Mouse (Mus musculus) mesoderm, embryonic 11.5 days (tissue): Measurements from ENCODE around the gene Nxph1.

ENCODE experiments used
- DNase-seq: peaks from one replicate; pipeline ENCODE4 v3.0.0-alpha.2; 2012; ENCODE audit warnings: low read depth, low spot score

Gene Nxph1

DNA sequence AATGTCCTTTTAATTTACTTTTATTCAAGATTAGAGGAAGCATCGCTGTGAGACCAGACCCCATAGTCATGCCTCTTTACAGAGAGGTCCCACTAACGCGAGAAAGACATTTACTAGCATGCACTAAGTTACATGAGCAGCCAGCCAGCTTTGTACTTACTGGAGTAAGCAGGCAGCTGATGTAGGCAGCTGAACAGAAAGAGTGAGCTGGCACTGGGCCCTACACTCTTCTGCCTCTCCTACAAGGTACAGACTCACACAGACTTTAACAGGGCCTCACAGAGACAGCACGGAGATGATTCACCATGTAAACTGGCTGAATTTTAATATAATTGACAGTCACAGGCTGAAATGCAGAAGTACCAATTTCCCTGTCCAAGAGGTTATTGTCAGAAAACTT, 11.6 kb downstream of the Nxph1 start:
- no peak for DNase-seq

DNA sequence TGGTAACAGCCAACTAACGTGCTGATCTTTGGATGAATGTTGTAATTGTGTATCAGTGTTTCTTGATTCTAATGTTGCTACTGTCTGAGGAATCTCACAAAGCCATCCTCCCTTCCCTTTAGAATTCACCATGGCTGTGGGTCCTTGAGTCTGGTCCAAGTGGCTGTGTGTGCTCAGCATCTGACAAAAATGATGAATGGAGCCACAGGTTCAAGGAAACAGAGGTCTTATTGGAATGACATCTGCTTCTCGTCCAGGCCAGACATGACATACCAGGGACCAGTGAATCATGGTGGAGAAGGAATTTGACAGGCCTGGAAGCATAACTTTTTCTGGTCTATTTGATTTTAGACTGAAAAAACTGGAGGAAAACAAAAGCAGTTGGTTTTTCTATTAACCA, 22.3 kb downstream of the Nxph1 start:
- peak; percentile 41 for DNase-seq

DNA sequence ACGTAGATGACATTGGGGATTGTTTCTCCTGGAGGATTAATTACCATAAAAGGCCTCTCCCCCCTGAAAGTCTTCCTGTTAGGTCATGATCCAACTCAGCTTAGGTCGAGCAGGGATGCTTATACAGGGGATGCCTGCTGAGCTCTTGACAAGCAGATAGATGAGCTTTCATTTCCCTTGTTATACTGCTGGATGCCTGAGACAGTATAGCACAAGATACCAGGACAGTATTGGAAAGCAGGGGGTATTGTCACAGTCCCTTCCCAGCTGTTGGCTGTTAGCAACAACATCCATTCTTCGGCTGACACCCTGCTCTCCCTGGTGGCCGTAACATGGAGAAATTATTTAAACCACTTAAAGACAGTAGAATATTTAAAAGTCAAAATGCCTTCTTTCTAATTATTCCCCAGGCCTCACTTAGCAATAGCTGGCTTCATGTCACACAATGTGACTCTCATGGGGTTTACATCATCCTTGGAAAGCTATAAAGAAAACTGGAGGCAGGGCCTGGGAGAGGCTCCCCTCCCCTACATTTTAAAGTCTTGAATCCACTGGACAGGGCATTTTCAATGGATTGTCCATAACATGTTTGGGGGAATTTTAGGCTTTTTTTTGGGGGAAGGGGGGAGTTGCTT, 31.1 kb downstream of the Nxph1 start:
- no peak for DNase-seq

DNA sequence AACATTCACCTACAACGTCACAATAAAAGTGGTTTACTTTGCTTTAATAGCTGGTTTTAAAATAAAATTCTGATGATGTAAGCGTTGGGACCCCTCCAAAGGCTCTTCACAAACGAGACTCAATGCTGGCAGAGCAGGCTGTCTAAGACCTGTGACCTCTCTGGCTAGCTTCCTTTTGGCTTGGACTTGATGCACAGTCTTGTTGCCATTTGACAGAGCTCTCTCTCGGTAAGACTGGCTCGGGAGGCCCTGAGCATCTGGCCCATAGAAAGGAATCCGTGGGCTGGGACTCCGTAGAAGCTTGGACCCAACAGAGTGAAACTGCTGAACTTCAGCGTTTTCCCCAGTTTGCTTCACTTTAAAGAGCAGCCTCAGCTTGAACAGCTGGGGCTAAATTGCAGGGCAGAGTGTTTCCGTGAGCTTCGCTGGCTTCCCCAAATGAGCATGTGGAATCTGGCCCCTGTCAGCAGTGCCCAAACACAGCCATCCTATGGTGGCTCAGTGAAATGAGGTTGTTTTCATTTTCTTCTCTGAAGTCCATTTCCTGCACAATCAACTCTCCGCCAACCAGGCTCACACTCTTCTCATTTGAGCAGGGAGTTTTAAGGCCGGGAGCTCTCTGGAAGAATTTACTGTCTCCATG, 48.2 kb downstream of the Nxph1 start:
- DNase-seq, result no peak

DNA sequence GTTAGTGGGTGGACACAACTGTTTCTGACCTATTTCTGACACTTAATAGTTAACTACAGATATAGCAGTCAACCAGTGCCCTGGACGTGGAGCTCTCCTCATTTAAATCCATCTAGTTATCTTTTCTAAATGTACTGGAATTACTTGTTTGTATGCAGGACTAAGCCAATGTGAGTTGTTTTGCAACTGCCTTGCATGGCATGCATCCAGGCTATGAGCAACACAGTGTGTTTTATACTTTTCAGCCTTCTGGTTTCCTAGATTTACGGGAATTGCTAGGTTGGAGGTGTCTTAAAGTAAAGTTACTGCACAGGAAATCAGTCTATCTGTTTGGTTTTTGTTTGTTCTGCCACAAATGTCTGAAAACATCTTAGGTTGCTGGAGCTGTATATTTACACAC, 49.1 kb downstream of the Nxph1 start:
- DNase-seq, result no peak

DNA sequence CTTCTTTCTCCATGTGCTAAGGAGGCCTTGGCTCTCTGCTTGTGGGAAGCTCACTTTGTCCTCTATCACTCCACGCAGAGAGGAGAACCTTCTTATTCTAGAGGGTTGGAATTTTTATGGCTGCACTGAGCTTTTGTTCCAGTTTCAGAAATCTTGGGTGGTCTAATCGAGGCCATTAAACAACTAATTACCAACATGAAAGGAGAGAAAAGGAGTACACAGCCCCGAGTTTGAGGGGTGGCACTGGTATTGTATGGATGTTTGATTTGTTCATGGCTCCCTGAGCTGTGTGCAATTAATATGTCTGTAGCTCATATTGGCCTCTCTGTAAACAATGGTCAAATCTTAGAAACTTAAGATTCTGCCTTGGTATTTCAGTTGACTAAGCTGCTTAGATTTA, 54.5 kb downstream of the Nxph1 start:
- DNase-seq, result no peak

DNA sequence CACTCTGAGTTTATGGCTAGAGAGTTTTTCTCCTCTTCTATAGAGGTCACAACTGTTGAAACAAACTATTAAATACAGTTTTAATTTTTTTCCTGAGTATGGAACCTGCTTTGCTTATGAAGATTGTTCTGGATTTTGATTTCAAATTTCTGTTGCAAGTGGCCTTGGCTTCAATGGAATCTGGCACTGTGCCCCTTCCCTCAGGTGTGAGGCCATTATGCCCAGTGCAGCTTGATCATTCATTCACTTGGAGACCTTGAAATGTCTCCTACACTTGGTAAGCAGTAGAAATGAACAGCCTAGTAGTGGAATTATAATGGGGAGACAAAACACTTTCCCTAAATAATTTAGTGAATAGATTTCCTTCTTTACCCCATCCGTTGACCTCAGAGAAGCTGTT, 78.4 kb downstream of the Nxph1 start:
- no peak for DNase-seq

DNA sequence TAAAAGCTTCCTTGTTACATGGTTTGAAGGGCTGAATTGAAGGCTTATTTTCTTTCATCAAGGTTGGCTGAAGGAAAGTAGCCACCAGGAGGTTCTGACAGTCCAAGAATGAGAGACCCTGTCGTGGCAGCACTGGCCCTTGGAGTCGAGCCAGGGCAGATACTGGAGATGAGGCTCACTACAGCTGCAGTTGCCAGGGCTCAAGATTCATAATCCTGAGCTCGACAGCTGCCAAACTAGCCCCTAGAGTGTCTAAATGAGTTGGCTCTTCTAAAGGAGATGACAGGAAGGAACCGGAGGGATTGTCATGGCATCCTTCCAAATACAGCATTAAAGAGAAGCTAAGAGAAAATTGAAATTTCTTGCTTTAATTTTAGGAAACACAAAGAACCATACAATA, 78.9 kb downstream of the Nxph1 start:
- DNase-seq, result no peak

DNA sequence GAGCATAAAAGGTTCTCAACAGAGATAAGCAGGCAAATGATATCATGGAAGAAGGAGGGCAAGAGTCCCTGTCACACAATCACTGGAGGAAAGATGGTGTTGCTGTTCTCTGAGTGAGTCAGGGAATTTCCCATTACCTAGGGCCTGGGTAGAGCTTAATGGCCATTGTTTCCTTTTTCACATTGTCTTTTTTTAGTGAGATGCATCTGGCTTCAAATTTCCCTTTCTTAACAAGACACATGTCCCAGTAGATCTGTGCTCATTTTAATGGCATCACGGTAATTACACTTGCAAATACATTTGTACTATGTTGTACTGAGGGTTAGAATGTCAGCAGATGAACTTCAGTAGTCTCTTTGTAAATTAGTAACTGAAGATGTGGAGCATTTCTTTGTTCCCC, 80.3 kb downstream of the Nxph1 start:
- no peak for DNase-seq

DNA sequence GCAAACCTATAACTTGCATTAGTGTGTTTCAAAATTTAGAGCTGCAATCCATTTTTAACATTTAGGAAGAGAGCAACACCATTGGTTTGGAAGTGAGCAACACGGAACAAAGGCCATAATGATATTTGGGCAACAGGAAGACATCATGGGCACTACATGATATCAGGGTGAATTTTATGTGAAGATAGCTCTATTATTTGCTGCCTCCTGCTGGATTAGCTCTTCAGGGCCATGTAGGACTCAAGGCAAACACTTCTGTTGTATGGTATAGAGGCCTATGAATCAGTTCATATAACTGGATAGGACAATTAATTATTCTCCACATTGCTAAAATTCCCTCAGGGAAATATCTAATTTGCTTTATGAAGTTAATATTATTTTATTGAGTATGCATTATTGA, 91.1 kb downstream of the Nxph1 start:
- DNase-seq, result no peak

DNA sequence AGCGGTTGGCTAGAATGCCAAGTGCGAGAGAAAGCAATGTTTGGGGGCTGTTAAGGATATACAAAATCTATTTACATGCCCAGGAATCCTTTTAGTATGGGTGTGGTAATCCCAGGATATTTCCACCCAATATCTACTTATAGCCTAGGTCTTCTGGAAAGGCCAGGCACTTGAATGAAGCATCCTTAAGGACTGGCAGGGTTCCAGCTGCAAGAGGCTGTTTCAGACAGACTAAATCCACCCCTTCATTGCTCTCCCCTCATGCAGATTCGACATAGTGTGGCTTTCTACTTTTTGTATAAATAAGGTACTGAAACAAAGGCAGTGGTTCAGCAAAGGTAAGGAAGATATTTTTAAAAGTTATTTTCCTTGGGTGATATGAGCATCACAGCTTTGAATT, 92.8 kb downstream of the Nxph1 start:
- DNase-seq, result no peak

DNA sequence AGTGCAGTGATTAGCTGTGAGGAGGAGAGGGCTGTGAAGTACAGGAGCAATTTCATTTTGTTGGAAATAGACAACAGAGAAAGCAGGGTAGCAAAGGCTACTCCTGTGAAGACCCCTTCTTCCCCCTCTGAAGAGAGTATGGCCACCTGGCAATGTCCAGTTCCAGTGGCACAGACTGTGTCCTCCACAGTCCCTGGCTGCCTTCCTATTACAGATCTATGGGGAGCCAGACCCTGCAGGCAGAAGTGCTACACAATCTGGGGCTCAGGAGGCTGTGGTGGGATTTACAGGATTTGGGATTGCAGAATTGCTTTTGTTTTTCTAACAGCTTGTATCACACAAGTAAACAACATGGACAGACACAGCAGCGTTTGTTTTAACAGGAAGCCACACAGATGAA, 94.2 kb downstream of the Nxph1 start:
- DNase-seq, result no peak

DNA sequence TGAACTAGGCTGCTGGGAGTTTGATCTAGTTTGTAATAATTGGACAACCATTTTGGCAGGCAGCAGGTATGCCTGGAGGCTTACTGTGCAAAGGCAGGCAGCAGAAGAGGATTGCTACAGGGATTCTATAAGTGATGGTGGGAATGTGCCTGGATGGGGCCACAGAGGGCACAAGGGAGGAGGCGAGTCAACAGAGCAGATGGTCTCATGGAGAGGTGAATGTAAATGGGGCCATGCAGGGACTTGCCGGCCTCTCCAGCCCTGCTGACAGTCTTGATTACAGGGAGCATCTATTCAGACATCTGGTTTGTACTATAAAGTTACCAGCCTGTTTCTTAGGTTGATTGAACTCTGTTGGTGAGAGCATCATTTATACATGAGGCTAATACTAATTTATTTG, 98.6 kb downstream of the Nxph1 start:
- no peak for DNase-seq

DNA sequence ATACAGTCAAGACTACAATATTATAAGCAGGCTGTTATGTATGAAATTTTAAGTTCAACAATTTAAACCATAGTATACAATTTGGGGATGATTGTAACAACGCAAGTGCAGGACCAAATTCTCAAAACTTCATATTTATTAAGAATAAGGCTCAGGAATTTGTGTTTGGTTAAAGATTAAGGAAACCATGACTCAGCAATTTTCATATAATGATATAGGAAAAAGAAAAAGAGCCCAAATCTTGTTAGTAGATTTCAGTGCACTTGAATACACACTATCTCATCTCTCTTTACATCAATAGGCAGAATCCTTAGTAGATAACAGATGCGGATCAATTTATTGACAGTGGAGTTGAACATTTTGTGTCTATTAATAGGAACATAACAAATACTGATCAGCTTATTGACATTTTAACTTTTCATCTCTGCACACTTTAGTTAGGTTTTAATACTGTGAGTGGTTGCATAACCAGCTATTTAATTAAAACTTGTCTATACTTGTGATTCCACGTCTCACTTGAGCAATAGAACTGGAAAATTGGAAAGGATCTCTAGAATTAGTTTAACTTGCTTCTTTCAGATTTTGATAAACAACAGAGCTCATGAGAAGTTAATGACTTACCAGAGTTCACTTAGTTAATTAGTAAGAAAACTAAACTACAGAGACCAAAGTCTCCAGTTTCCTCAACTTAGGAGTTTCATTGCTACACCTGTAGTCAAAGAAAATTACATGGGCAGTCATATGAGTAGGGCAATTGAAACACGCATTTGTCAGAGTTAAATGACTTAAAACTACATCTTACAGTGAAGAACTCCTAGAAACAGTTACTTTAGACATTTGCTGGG, 113.3 kb downstream of the Nxph1 start:
- no peak for DNase-seq

DNA sequence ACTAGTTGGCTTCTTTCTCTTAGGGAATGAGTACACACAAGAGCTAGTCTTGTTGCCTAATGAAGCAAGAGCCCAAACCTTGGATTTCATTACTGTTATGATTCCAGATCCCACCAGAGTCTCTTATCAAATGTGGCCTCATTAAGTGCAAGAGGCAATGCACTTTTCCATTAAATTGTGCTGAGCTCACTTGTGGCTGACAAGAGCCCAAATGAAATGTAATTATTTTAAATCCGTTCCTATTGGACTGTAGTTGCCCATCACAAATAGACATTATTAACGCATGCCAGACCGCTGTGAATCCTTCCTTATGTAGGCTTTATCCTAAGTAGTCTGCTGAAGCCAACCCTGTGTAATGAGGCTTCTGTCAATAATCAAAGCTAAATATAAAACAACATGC, 118.2 kb downstream of the Nxph1 start:
- DNase-seq, result no peak

DNA sequence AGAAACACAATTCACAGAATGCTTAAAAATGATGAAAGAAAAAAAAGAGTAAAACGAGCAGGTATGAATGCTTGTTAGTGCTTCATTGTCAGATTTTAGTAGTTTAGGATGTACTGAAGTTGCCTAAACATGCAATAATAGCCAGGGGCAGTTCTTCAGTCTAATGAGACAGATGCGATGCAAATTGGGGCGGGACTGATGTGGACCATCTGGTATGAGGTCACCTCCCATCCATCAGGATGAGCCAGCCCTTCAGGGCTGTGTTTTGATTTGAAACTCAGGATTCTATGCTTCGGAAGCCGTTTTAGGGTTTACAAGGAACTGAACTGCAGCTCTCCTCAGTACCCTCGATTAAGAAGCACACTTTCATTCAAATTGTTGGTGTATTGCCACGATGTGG, 121.7 kb downstream of the Nxph1 start:
- DNase-seq, result peak; percentile 13

DNA sequence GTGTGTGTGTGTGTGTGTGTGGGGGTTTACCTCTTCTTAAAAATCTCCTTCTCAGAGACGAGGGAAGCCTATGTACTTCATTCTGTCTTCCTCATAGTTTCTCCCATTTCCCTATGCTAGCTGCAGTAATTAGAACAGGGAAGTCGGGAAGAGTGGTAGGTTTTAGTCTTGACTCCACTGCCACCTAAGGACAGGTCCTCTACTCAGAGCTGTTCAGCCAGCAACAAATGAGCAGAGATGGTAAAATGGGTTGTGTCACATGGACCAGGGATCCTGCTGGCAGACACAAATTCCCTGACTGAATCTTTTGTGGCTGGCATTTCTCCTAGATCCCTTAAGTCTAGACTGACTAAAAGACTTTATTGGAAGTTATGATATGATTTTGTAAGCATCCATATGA, 128.2 kb downstream of the Nxph1 start:
- DNase-seq, result no peak

DNA sequence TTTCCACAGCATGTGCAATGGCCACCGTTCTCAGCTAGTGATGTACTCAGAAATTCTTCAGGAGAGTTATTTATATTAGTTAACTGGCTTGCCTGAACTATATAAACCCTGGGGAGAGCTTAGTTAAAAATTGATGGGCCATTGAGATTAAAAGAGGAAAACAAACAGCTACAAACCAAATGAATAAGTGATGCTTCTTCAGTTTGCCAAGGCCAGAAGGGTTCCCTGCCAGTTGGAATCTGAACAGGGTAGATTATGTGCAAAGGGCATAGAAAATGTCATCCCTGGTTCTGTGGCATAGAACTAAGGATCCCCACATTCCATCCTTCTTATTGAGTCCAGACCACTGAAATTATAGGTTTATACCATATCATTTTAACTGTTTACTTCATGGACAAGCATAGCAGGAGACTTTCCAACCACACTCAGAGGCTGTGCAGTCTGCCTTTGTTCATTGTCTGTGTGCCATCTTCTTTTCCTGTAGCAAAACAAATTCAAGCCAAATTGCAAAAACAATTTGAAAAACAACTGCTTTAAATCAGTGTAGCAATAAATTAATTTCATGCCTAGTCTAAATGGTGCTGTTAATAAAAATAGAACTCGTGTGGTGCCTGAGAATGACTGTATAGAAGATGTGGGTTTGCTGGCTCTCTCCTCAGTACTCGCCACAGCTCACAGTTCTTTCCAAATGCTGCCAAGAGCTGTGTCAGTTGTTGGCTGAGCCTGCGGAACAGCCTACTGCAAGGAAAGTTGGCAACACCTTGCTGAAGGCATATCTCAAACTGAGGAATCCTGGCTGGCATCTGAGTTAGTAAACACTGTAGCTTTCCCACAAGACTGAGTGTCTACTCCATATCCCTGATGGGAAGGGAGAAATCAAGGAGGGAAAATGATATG, 129.8 kb downstream of the Nxph1 start:
- DNase-seq, result no peak

DNA sequence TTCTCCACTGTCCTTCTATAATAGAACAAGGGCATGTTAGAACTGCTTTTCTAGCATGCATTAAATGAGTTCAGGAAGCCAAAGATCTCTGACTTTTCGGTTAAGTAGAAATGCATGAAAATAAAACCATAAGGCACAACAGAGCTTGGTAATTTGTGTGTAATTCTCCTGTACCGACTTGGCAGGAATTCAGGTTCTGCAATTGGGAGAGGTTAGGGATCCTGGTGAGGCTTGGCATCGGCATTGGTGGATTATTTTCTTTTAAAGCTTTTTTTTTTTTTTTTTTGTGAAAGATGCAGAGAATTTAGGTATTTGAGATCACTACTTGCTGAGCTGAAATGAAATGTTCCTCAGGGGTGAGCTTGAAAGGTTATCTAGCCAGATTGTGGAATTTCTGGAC, 135.6 kb downstream of the Nxph1 start:
- DNase-seq, result no peak

DNA sequence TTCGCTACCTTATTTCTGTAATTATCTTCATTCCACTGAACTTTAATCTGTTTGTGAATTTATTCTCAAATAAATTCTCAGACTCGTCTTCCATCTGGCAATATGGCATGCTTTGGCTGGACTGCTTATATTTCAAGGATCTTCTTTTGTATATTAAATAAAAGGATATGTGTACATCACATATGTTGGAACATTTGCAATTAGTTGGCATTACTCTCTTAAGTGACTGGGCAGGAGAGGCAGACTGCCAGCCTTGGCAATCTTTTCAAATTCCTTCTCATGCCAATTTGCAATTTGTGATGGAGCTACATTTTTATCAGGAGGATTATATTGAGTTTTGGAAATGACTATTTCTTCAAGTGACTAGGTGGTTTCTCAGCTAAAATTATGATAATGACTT, 149.1 kb downstream of the Nxph1 start:
- no peak for DNase-seq

DNA sequence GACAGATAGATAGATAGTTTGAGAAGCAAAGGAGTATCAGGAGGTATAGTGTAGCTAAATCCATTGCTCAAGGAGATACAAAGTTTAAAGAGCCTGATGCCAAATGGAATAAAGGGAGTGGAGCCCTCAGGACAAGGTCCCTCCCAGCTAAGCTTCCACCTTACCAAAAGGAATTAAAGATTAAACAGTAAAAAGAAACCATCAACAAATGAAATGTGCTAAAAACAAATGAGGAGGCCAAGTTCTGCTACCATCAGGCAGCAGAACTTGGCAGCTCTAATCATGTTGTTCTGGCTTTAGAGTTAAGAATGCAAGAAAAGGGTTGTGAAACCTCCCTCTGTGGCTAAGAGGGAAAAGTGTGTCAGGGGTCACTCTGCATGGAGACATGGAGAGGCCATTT, 159.1 kb downstream of the Nxph1 start:
- no peak for DNase-seq

DNA sequence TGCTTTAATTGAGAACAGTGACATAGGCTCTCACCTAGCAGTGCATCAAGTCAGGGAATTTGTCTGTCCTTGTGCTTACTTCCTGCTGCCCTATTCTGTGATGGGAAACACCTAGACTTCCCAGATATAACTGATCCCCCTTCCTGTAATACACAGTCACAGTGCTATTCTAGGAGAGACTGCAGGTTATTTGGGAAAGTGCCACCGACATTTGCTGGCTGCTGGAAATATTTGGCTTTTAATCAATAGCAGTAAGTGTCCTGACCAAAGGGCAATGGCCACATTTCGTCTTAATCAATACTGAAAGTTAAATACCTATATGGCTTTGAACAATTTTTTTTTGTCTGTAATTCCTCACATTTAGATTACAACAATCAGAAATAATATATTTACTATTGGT, 170.9 kb downstream of the Nxph1 start:
- DNase-seq, result no peak
